ENCODE assay signal across 8 mouse cellular contexts in the genomic region with DNA sequence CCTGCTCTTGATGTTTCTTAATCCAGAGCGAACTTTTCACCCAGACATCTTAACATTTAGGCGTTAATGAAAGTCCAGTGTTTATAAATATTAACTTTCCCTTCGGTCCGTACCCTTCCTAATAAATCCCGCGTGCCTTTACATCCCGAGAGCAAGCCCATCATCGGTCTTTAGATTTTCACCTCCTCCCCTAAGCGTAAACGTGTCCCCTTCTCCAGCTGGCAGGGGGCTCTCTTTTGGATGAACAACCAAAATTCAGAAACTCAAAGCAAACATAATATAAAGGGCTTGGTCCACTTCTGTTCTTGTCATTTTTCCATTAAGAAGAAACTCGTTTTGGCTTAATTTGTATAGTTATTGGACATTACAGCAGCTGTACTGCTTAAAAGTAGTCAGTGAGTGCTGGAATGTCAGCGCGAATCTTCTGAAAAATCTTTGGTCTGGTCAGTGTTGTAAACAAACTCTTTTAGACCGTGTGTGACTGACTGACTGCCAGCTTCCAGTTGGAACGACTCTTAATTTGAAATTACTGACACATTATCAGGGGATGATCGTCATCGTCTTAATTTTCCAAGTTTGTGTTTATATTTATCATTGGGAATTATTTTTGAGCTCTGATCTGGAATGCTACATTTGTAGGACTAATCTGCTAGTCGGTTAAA. TPM values are rescaled to one million over a fixed set of nuclear protein-coding genes. Genes with fewer than 3 reads are reported as not detected.
A peak's percentile ranks its signal among the peaks of the same experiment; 100 is the strongest.
DNase-seq lines count a peak whose midpoint lies in the region; ATAC-seq and TF ChIP-seq lines count a peak whose summit lies in the region.

No protein-coding gene starts in this region.

- H3K9me3 ChIP-seq in neural tube, embryonic 11.5 days (ENCODE audit: control insufficient read depth, low read length): no peaks in the 10 kb centered on the region
- no peaks in the 10 kb centered on the region for H3K9me3 ChIP-seq in forebrain, embryonic 10.5 days
- H3K9me3 ChIP-seq in hindbrain, embryonic 16.5 days (ENCODE audit: control insufficient read depth, low read length): no peaks in the 10 kb centered on the region
- H3K9me3 ChIP-seq in liver, postnatal 0 days (ENCODE audit: low read length): no peaks in the 10 kb centered on the region
- H3K9me3 ChIP-seq in stomach, embryonic 14.5 days (ENCODE audit: control insufficient read depth, low read depth, low read length): no peaks in the 10 kb centered on the region

- no peaks in the 10 kb centered on the region for H3K4me1 ChIP-seq in neural tube, embryonic 11.5 days (ENCODE audit: control insufficient read depth, insufficient read depth, low read length)
- peaks cover 30% of the 10 kb centered on the region for H3K4me1 ChIP-seq in forebrain, embryonic 10.5 days
- peaks cover 6% of the 10 kb centered on the region for H3K4me1 ChIP-seq in hindbrain, embryonic 16.5 days (ENCODE audit: control insufficient read depth, insufficient read depth, low read depth, low read length)
- peaks cover 7% of the 10 kb centered on the region; the same call in 1 of the 2 replicates for H3K4me1 ChIP-seq in liver, postnatal 0 days (ENCODE audit: insufficient read depth)
- H3K4me1 ChIP-seq in stomach, embryonic 14.5 days (ENCODE audit: control insufficient read depth, insufficient read depth, low read length): peaks cover 12% of the 10 kb centered on the region

- TF ChIP-seq CTCF in liver, postnatal 0 days (IDR thresholded peaks at IDR 0.05; ENCODE audit: low read depth): no peak

- TF ChIP-seq EP300 in liver, postnatal 0 days (IDR thresholded peaks at IDR 0.05; ENCODE audit: low read depth): no peak

- H3K4me3 ChIP-seq in neural tube, embryonic 11.5 days (ENCODE audit: low read depth, low read length): peak overlapping the region; percentile 80
- H3K4me3 ChIP-seq in forebrain, embryonic 10.5 days: peak overlapping the region; percentile 95
- H3K4me3 ChIP-seq in hindbrain, embryonic 16.5 days (ENCODE audit: low read length): peak overlapping the region; percentile 85
- H3K4me3 ChIP-seq in liver, postnatal 0 days (ENCODE audit: low read depth, low read length): peak overlapping the region; percentile 82
- H3K4me3 ChIP-seq in stomach, embryonic 14.5 days (ENCODE audit: low read depth, low read length): peak overlapping the region; percentile 86

- H3K27ac ChIP-seq in neural tube, embryonic 11.5 days (ENCODE audit: low read depth, low read length): no peak overlapping the region; the same call in 1 of the 2 replicates
- peak overlapping the region; percentile 94 for H3K27ac ChIP-seq in forebrain, embryonic 10.5 days
- H3K27ac ChIP-seq in hindbrain, embryonic 16.5 days (ENCODE audit: low read depth, low read length): peak overlapping the region; percentile 74
- peak overlapping the region; percentile 79 for H3K27ac ChIP-seq in liver, postnatal 0 days (ENCODE audit: low read depth)
- peak overlapping the region; percentile 87 for H3K27ac ChIP-seq in stomach, embryonic 14.5 days (ENCODE audit: low read length)

- 8% methylated on average over 18 of the region's 18 CpGs for WGBS in neural tube, embryonic 11.5 days
- WGBS in forebrain, embryonic 10.5 days: 9% methylated on average over 18 of the region's 18 CpGs
- 4% methylated on average over 18 of the region's 18 CpGs for WGBS in hindbrain, embryonic 16.5 days
- WGBS in liver, postnatal 0 days (ENCODE audit: insufficient replicate concordance): 3% methylated on average over 18 of the region's 18 CpGs
- WGBS in stomach, embryonic 14.5 days: 1% methylated on average over 18 of the region's 18 CpGs

- ATAC-seq in neural tube, embryonic 11.5 days (ENCODE audit: insufficient read depth, low FRiP score, low TSS enrichment): no peak
- ATAC-seq in hindbrain, embryonic 16.5 days: no peak
- no peak for ATAC-seq in liver, postnatal 0 days
- no peak for ATAC-seq in stomach, embryonic 14.5 days (ENCODE audit: insufficient number of reproducible peaks, insufficient read depth, low FRiP score, low read depth)
- no peak for ATAC-seq in granulocyte monocyte progenitor cell, adult 5-6 weeks (replicated peaks; ENCODE audit: poor library complexity, severe bottlenecking)

- no peaks in the 10 kb centered on the region for H3K36me3 ChIP-seq in neural tube, embryonic 11.5 days (ENCODE audit: control insufficient read depth, insufficient read depth, low read length)
- H3K36me3 ChIP-seq in forebrain, embryonic 10.5 days (replicated peaks): no peaks in the 10 kb centered on the region; the same call in 1 of the 2 replicates
- H3K36me3 ChIP-seq in hindbrain, embryonic 16.5 days (ENCODE audit: control insufficient read depth, insufficient read depth, low read length): no peaks in the 10 kb centered on the region
- H3K36me3 ChIP-seq in liver, postnatal 0 days (replicated peaks; ENCODE audit: insufficient read depth, low read length): no peaks in the 10 kb centered on the region
- no peaks in the 10 kb centered on the region for H3K36me3 ChIP-seq in stomach, embryonic 14.5 days (ENCODE audit: control insufficient read depth, insufficient read depth, low read length)

- H3K9ac ChIP-seq in neural tube, embryonic 11.5 days (ENCODE audit: low read length): peak overlapping the region; percentile 81
- H3K9ac ChIP-seq in hindbrain, embryonic 16.5 days (ENCODE audit: low read depth, low read length): peak overlapping the region; percentile 91
- H3K9ac ChIP-seq in liver, postnatal 0 days (replicated peaks): peak overlapping the region; percentile 87
- H3K9ac ChIP-seq in stomach, embryonic 14.5 days (replicated peaks; ENCODE audit: low read depth, low read length): peak overlapping the region; percentile 86

- DNase-seq in neural tube, embryonic 11.5 days (ENCODE audit: low spot score): no peak
- DNase-seq in neural tube, embryonic 10.5 days (ENCODE audit: extremely low spot score, low spot score): no peak
- no peak for DNase-seq in forebrain, embryonic 10.5 days (ENCODE audit: extremely low spot score, low spot score)
- no peak for DNase-seq in liver, postnatal 0 days
- DNase-seq in left cerebral cortex, postnatal 36 days (ENCODE audit: low spot score in 2 of 2): no peak

- no peaks in the 10 kb centered on the region for H3K27me3 ChIP-seq in neural tube, embryonic 11.5 days (ENCODE audit: control insufficient read depth, insufficient read depth, low read length)
- peaks cover 10% of the 10 kb centered on the region; the same call in 1 of the 2 replicates for H3K27me3 ChIP-seq in forebrain, embryonic 10.5 days (ENCODE audit: poor library complexity, severe bottlenecking)
- no peaks in the 10 kb centered on the region for H3K27me3 ChIP-seq in hindbrain, embryonic 16.5 days (replicated peaks; ENCODE audit: control insufficient read depth, insufficient read depth, low read length)
- H3K27me3 ChIP-seq in liver, postnatal 0 days (ENCODE audit: insufficient read depth, low read length): no peaks in the 10 kb centered on the region; the same call in 1 of the 2 replicates
- no peaks in the 10 kb centered on the region for H3K27me3 ChIP-seq in stomach, embryonic 14.5 days (ENCODE audit: control insufficient read depth, insufficient read depth, low read length)

- intact Hi-C loops in left cerebral cortex, postnatal 36 days (cut with DNase I): loop anchor here (10.0 kb wide), 1 partner anchor 140 kb away; no protein-coding TSS in a partner anchor

- peak overlapping the region; percentile 73 for H3K4me2 ChIP-seq in neural tube, embryonic 11.5 days (ENCODE audit: low read depth)
- H3K4me2 ChIP-seq in hindbrain, embryonic 16.5 days (ENCODE audit: low read length): peak overlapping the region; percentile 65
- H3K4me2 ChIP-seq in liver, postnatal 0 days (ENCODE audit: low read depth, low read length): peak overlapping the region; percentile 83
- H3K4me2 ChIP-seq in stomach, embryonic 14.5 days (replicated peaks; ENCODE audit: low read depth, low read length): peak overlapping the region; percentile 59

RNA-seq across cellular contexts. Expression of a gene that starts 0.9 kb away (rescaled TPM):
- polyA plus RNA-seq in neural tube, embryonic 11.5 days (2014; fragmentation: Nextera tagmentation; extraction: Ambion mirVana): 33.1 and 37.3 TPM in 2 replicates
- polyA plus RNA-seq in forebrain, embryonic 10.5 days (2016; fragmentation: Nextera tagmentation; extraction: Ambion mirVana): 20.1 and 20.4 TPM in 2 replicates
- 21.5 and 27.1 TPM in 2 replicates for polyA plus RNA-seq in hindbrain, embryonic 16.5 days (2015; fragmentation: Nextera tagmentation; extraction: Ambion mirVana)
- 7.9 and 11.7 TPM in 2 replicates for polyA plus RNA-seq in liver, postnatal 0 days (2015; fragmentation: Nextera tagmentation; extraction: Ambion mirVana)
- 48.8 and 49.5 TPM in 2 replicates for polyA plus RNA-seq in stomach, embryonic 14.5 days (2014; fragmentation: Nextera tagmentation; extraction: Ambion mirVana)
- total RNA-seq in left cerebral cortex, postnatal 36 days (2021): 10 to 100 TPM; 76.3 to 79.5 TPM
- total RNA-seq in granulocyte monocyte progenitor cell, adult 5-6 weeks (2014; fragmentation: Nextera tagmentation): 47.5 and 70.5 TPM in 2 replicates
- 29.1 and 33.4 TPM in 2 replicates for total RNA-seq in granulocyte monocyte progenitor cell, adult 5-6 weeks (2017)
